Mouse (Mus musculus) kidney, embryonic 15.5 days (tissue): Measurements from ENCODE around the gene Kdelc1. TPM values are rescaled to one million over a fixed set of nuclear protein-coding genes. Genes with fewer than 3 reads are reported as not detected.

ENCODE experiments used
- polyA plus RNA-seq: library from polyadenylated mRNA; unstranded; fragments of >200 nt; fragmentation: Nextera tagmentation; extraction: Ambion mirVana; gene quantifications from 2 replicates; pipeline ENCODE4 v1.2.1, GENCODE M21; 2015

Gene Kdelc1
- polyA plus RNA-seq, 1 experiment from 2014 or later: 68.3 TPM

Other genes with a start within 250 kb of the Kdelc1 start
- 63.7 and 66.9 TPM in 2 replicates for gene Tpp2, start 185.2 kb downstream of the Kdelc1 start, polyA plus RNA-seq
- 0.33 and 0.44 TPM in 2 replicates for gene Mettl21c, start 98.8 kb downstream of the Kdelc1 start, polyA plus RNA-seq
- 0.12 and 0.14 TPM in 2 replicates for gene Gm8251, start 56.9 kb downstream of the Kdelc1 start, polyA plus RNA-seq
- gene Tex30, start 16.4 kb downstream of the Kdelc1 start, polyA plus RNA-seq: 78.2 and 93.3 TPM in 2 replicates
- gene Bivm, start 149 bp upstream of the Kdelc1 start, polyA plus RNA-seq: 19.7 and 20.8 TPM in 2 replicates
- gene Ercc5, start 28.9 kb upstream of the Kdelc1 start, polyA plus RNA-seq: 17.1 and 17.7 TPM in 2 replicates
- gene Mettl21e, start 100.2 kb upstream of the Kdelc1 start, polyA plus RNA-seq: 0.10 and 0.24 TPM in 2 replicates